Mouse (Mus musculus): ENCODE results near the gene Znfx1.
A peak's percentile ranks its signal among the peaks of the same experiment; 100 is the strongest.
"Not testable (repeated sequence)": the region's sequence is repeated elsewhere in the genome, so short reads cannot be mapped to it uniquely, and the experiment has no call there.

The Znfx1 gene

GRCm38 (mm10) chr2:167048698-167049358 lies 14.0 kb downstream of the Znfx1 start:
- DNase-seq (ENCODE audit: low spot score): no peak

GRCm38 (mm10) chr2:167048223-167048622 lies 14.6 kb downstream of the Znfx1 start:
- no peak for DNase-seq (ENCODE audit: low spot score)

GRCm38 (mm10) chr2:167043400-167044121 lies 19.3 kb downstream of the Znfx1 start:
- no peak for DNase-seq (ENCODE audit: low spot score)

- no peak for DNase-seq (ENCODE audit: low spot score)
Measured at GRCm38 (mm10) chr2:167039386-167039785, 23.4 kb downstream of the Znfx1 start.

- no peak for DNase-seq (ENCODE audit: low spot score)
Measured at GRCm38 (mm10) chr2:167038716-167039115, 24.1 kb downstream of the Znfx1 start.

GRCm38 (mm10) chr2:167038297-167038696 lies 24.5 kb downstream of the Znfx1 start:
- no peak for DNase-seq (ENCODE audit: low spot score)

GRCm38 (mm10) chr2:167037710-167038109 lies 25.1 kb downstream of the Znfx1 start:
- no peak for DNase-seq (ENCODE audit: low spot score)

- no peak for DNase-seq (ENCODE audit: low spot score)
Measured at GRCm38 (mm10) chr2:167030507-167030906, 32.3 kb downstream of the Znfx1 start.

GRCm38 (mm10) chr2:167028553-167028952 lies 34.3 kb downstream of the Znfx1 start:
- DNase-seq (ENCODE audit: low spot score): no peak

- no peak for DNase-seq (ENCODE audit: low spot score)
Measured at GRCm38 (mm10) chr2:167019396-167019795, 43.4 kb downstream of the Znfx1 start.

GRCm38 (mm10) chr2:167015382-167015718 lies 47.5 kb downstream of the Znfx1 start:
- DNase-seq (ENCODE audit: low spot score): no peak

- DNase-seq (ENCODE audit: low spot score): peak; percentile 94
Measured at GRCm38 (mm10) chr2:167014702-167015381, 48.0 kb downstream of the Znfx1 start, which contains the start of gene Ddx27. Gene Ddx27, plus strand, starts transcription at chr2:167015193.

- DNase-seq (ENCODE audit: low spot score): no peak
Measured at GRCm38 (mm10) chr2:167010546-167010945, 52.3 kb downstream of the Znfx1 start.

- no peak for DNase-seq (ENCODE audit: low spot score)
Measured at GRCm38 (mm10) chr2:167009483-167009882, 53.3 kb downstream of the Znfx1 start.

- DNase-seq (ENCODE audit: low spot score): not testable (repeated sequence)
Measured at GRCm38 (mm10) chr2:167007565-167007964, 55.2 kb downstream of the Znfx1 start.

GRCm38 (mm10) chr2:167007001-167007491 lies 55.8 kb downstream of the Znfx1 start:
- DNase-seq (ENCODE audit: low spot score): no peak

GRCm38 (mm10) chr2:167006355-167006754 lies 56.5 kb downstream of the Znfx1 start:
- DNase-seq (ENCODE audit: low spot score): no peak

- peak; percentile 79 for DNase-seq (ENCODE audit: low spot score)
Measured at GRCm38 (mm10) chr2:167004099-167004854, 58.5 kb downstream of the Znfx1 start.

GRCm38 (mm10) chr2:167001486-167001885 lies 61.3 kb downstream of the Znfx1 start:
- no peak for DNase-seq (ENCODE audit: low spot score)

GRCm38 (mm10) chr2:166996533-166996894 lies 66.3 kb downstream of the Znfx1 start:
- no peak for DNase-seq (ENCODE audit: low spot score)

- DNase-seq (ENCODE audit: low spot score): peak; percentile 95
Measured at GRCm38 (mm10) chr2:166995796-166996532, 66.9 kb downstream of the Znfx1 start, which contains the start of gene Stau1. Gene Stau1, minus strand, starts transcription at chr2:166996299.
